Mouse (Mus musculus) heart, embryonic 12.5 days (tissue): Measurements from ENCODE around the gene Phf3. TPM values are rescaled to one million over a fixed set of nuclear protein-coding genes. Genes with fewer than 3 reads are reported as not detected.
"Not testable (repeated sequence)": the region's sequence is repeated elsewhere in the genome, so short reads cannot be mapped to it uniquely, and the experiment has no call there.

Source experiments
- ATAC-seq: fragments of 200-750 bp; cut with Nextera tagmentation; 2 replicates; pipeline ENCODE4 v1.8.0; 2017; ENCODE audit warnings: moderate TSS enrichment, moderate library complexity; ENCODE audit not compliant: insufficient number of reproducible peaks, low FRiP score
- H3K27ac ChIP-seq: fragments of 300-500 bp; sonication (generic); 2 replicates; pipeline ENCODE4 v1.5.1; 2016; ENCODE audit warnings: mild to moderate bottlenecking, moderate library complexity; ENCODE audit not compliant: poor library complexity, severe bottlenecking
- H3K27me3 ChIP-seq: fragments of 300-500 bp; sonication (generic); replicated peaks from 2 replicates; pipeline ENCODE4 v1.6.1; 2016; ENCODE audit warnings: mild to moderate bottlenecking, moderate library complexity
- H3K36me3 ChIP-seq: fragments of 300-500 bp; sonication (generic); 2 replicates; pipeline ENCODE4 v1.6.1; 2016; ENCODE audit warnings: mild to moderate bottlenecking, moderate library complexity
- H3K4me1 ChIP-seq: fragments of 300-500 bp; sonication (generic); replicated peaks from 2 replicates; pipeline ENCODE4 v1.6.1; 2016; ENCODE audit warnings: mild to moderate bottlenecking
- H3K4me2 ChIP-seq: fragments of 300-500 bp; sonication (generic); 2 replicates; pipeline ENCODE4 v1.6.1; 2016; ENCODE audit warnings: mild to moderate bottlenecking, moderate library complexity
- H3K4me3 ChIP-seq: fragments of 300-500 bp; sonication (generic); 2 replicates; pipeline ENCODE4 v1.5.1; 2016; ENCODE audit warnings: mild to moderate bottlenecking
- H3K9ac ChIP-seq: fragments of 300-500 bp; sonication (generic); 2 replicates; pipeline ENCODE4 v1.6.1; 2016; ENCODE audit warnings: mild to moderate bottlenecking, moderate library complexity
- H3K9me3 ChIP-seq: fragments of 300-500 bp; sonication (generic); replicated peaks from 2 replicates; pipeline ENCODE4 v1.6.1; 2016; ENCODE audit warnings: mild to moderate bottlenecking, moderate library complexity
- WGBS: fragments of 180-500 bp; shearing (Covaris S2); methylation state at CpG from one replicate; pipeline ENCODE4 v1.1.7; 2016; 5-methylcytosine and 5-hydroxymethylcytosine counted together
- polyA plus RNA-seq: library from polyadenylated mRNA; unstranded; fragments of >200 nt; fragmentation: Nextera tagmentation; extraction: Ambion mirVana; gene quantifications from 2 replicates; pipeline ENCODE4 v1.2.1, GENCODE M21; 2016

The Phf3 gene
- polyA plus RNA-seq, 1 experiment from 2014 or later, result 38.2 TPM

GRCm38 (mm10) chr1:30770599-30770998 lies 103.1 kb downstream of the Phf3 start:
- not testable (repeated sequence) for H3K4me1 ChIP-seq, ATAC-seq, H3K9ac ChIP-seq, H3K27me3 ChIP-seq, H3K4me2 ChIP-seq, H3K36me3 ChIP-seq, H3K4me3 ChIP-seq, H3K9me3 ChIP-seq, H3K27ac ChIP-seq
- WGBS, result 84% methylated on average over 16 of the region's 16 CpGs

GRCm38 (mm10) chr1:30756794-30757193 lies 116.9 kb downstream of the Phf3 start:
- H3K36me3 ChIP-seq, result no peaks in the 10 kb centered on the region

GRCm38 (mm10) chr1:30755453-30756224 lies 118.1 kb downstream of the Phf3 start:
- Histone ChIP-seq H3K27me3 (no peaks in the 10 kb centered on the region), H3K4me1 (no peaks in the 10 kb centered on the region), H3K36me3 (no peaks in the 10 kb centered on the region), H3K27ac (no peak overlapping the region), H3K4me2 (no peak overlapping the region), H3K9me3 (no peaks in the 10 kb centered on the region), H3K9ac (no peak overlapping the region), H3K4me3 (no peak overlapping the region)
- 71% methylated on average over 3 of the region's 3 CpGs for WGBS
- no peak for ATAC-seq

More at GRCm38 (mm10) chr1:30756794-30757193, 116.9 kb downstream of the Phf3 start:
- Histone ChIP-seq H3K27ac (no peak overlapping the region), H3K9me3 (no peaks in the 10 kb centered on the region), H3K9ac (no peak overlapping the region), H3K4me3 (no peak overlapping the region), H3K4me2 (no peak overlapping the region), H3K4me1 (no peaks in the 10 kb centered on the region), H3K27me3 (no peaks in the 10 kb centered on the region)
- no peak for ATAC-seq

Other genes starting within 250 kb of the Phf3 start
- not detected in 2 replicates for gene AC153137.1, start 104.0 kb upstream of the Phf3 start, polyA plus RNA-seq